Mouse (Mus musculus) 3134 (cell line): Measurements from ENCODE around the gene Nrn1l.

ENCODE experiments used
- DNase-seq: peaks from one replicate; pipeline ENCODE4 v3.0.0-alpha.2; 2011; ENCODE audit warnings: low spot score; ENCODE audit not compliant: insufficient read length; ENCODE audit errors: extremely low read depth

Nrn1l gene

GRCm38 (mm10) chr8:105943321-105943739, 50.0 kb downstream of the Nrn1l start, which contains the start of gene Lcat:
TSS of gene Lcat (minus strand) at chr8:105943382.
- DNase-seq, result no peak
